Mouse (Mus musculus) bone marrow, adult 2 months (tissue): Measurements from ENCODE around the gene Bcl2. TPM values are rescaled to one million over a fixed set of nuclear protein-coding genes. Genes with fewer than 3 reads are reported as not detected.
"Not testable (repeated sequence)": the region's sequence is repeated elsewhere in the genome, so short reads cannot be mapped to it uniquely, and the experiment has no call there.

Experiments
- H3K27ac ChIP-seq: fragments of 200-500 bp; 2 replicates; pipeline ENCODE4 v1.5.1; 2012; ENCODE audit warnings: low read depth, mild to moderate bottlenecking, control low read depth, inconsistent platforms, low read length; ENCODE audit not compliant: control insufficient read depth, poor library complexity, insufficient read depth
- H3K4me1 ChIP-seq: fragments of 200-500 bp; 2 replicates; pipeline ENCODE4 v1.6.1; 2011; ENCODE audit warnings: low read length; ENCODE audit not compliant: control insufficient read depth, insufficient read depth
- H3K4me3 ChIP-seq: fragments of 200-500 bp; replicated peaks from 2 replicates; pipeline ENCODE3; 2011; ENCODE audit warnings: mild to moderate bottlenecking, low read depth, low read length, control low read depth; ENCODE audit not compliant: control insufficient read depth
- CTCF ChIP-seq: fragments of 200-500 bp; IDR thresholded peaks from 2 replicates; pipeline ENCODE4 v1.5.1; 2011; ENCODE audit warnings: low read length, control low read depth; ENCODE audit not compliant: control insufficient read depth, insufficient read depth
- POLR2A ChIP-seq: fragments of 200-500 bp; IDR thresholded peaks from 2 replicates; pipeline ENCODE4 v1.6.1; 2011; ENCODE audit warnings: low read depth, mild to moderate bottlenecking, control low read depth, low read length, borderline replicate concordance; ENCODE audit not compliant: control insufficient read depth
- WGBS: fragments of 180-500 bp; shearing (Covaris S2); methylation state at CpG from one replicate; pipeline ENCODE4 v1.1.7; 2018; 5-methylcytosine and 5-hydroxymethylcytosine counted together
- polyA plus RNA-seq: library from polyadenylated mRNA; stranded (reverse); fragments of >200 nt; gene quantifications from 2 replicates; pipeline ENCODE4 v1.2.4, GENCODE M21; 2011; ENCODE audit warnings: low replicate concordance; ENCODE audit not compliant: missing spikeins, insufficient read depth, insufficient read length

The Bcl2 gene
- polyA plus RNA-seq, 1 experiment = 14.4 TPM

DNA sequence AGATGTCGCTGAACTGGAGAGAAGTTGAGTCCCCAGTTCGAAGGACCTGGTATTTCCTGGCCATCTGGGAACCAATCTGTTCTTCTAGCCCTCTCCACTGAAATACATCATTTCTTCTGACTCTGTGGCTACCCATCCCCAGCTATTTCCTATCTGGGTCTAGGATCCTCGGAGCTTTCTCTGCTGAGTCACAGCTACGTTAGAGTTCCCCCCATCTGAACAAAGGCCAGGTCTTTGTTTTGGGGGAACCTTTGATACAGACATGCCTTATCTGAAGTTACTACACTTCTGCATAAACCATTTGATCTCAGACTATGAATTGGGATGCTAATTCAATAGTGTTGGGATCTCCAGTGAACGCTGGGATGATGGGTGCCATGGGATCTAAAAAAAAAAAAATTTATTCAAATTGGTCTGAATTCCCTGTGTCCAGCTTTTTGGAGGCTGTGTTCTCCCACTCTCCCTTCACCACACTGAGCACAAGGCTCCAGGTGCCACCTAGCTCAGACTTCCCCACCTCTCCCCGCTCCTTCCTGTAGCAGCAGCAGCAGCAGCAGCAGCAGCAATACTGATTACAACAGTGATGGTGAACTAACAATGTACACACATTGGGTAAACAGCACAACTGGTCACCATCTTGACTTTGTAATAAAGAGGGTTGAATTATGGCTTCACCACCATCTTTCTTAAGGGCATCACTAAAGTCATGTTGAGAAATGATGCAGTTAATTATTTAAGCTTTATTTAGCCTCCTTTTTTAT lies 34.7 kb upstream of the Bcl2 start:
- Histone ChIP-seq H3K4me3 (no peak overlapping the region), H3K27ac (no peak overlapping the region), H3K4me1 (no peaks in the 10 kb centered on the region; the same call in 1 of the 2 replicates)
- TF ChIP-seq CTCF (no peak), POLR2A (no peak)
- 60% methylated on average over 6 of the region's 6 CpGs for WGBS

DNA sequence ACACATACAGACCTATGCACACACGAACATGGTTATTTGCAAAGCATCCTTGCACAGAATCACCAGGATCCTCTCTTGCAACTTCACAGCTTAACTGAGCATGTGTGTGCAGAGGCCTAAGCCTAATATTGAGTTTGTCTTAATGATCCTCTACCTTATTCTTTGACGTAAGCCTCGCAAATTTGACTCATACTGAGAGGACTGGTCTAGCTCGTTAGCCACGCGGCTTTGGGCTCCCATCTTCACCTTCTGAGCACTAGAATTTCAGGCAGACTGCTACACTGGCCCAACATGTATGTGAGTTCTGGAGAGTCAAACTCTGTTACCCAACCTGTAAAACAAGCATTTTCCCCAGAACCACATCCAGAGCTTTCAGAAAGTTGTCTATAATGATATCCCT lies 28.9 kb upstream of the Bcl2 start:
- WGBS = 89% methylated on average over 6 of the region's 6 CpGs
- H3K4me3 ChIP-seq = no peak overlapping the region
- no peaks in the 10 kb centered on the region for H3K4me1 ChIP-seq
- TF ChIP-seq POLR2A = no peak
- TF ChIP-seq CTCF = no peak
- no peak overlapping the region for H3K27ac ChIP-seq

DNA sequence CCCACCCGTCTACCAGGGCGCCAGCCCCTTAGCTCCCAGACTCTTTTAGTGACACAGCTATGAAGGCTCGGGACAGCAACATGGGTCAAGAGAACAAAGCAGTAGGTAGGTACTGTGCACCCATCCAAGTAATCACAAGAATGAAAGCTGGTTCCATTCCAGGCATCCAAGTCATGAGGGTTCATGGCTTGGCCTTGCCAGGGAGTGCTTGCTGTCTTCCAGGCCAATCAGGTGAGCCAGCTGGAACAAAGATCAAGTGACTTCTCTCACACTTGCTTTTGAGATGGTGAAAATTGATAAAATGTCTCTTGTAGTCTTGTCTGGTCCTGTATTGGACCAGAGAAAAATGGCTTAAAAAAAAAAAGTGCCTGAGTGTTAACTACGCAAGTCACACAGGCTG lies 26.7 kb upstream of the Bcl2 start:
- Histone ChIP-seq H3K27ac (no peak overlapping the region), H3K4me3 (no peak overlapping the region), H3K4me1 (no peaks in the 10 kb centered on the region)
- TF ChIP-seq POLR2A (no peak), CTCF (no peak)
- 93% methylated on average over 4 of the region's 4 CpGs for whole genome bisulfite sequencing

DNA sequence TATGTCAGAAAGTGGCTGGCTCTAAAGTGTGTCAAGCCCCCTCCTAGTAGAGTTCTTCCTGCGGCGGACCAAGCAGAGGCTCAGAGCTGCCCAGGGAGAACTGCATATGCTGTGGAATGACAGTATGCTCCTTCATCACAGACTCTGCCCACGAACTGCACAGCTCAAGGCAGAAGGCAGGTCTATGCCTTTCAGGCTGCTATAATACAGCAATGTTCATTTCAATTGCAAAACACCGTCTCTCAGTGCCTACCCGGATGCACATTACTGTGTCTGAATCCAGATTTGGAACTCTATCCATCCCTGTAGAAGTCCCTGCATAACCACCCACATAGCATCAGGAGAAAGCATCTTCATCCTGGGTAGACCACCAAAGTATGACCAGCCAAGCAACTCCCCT lies 25.7 kb upstream of the Bcl2 start:
- WGBS = 90% methylated on average over 5 of the region's 5 CpGs
- Histone ChIP-seq H3K4me1 (no peaks in the 10 kb centered on the region), H3K27ac (no peak overlapping the region), H3K4me3 (no peak overlapping the region)
- TF ChIP-seq POLR2A = no peak
- TF ChIP-seq CTCF = no peak

DNA sequence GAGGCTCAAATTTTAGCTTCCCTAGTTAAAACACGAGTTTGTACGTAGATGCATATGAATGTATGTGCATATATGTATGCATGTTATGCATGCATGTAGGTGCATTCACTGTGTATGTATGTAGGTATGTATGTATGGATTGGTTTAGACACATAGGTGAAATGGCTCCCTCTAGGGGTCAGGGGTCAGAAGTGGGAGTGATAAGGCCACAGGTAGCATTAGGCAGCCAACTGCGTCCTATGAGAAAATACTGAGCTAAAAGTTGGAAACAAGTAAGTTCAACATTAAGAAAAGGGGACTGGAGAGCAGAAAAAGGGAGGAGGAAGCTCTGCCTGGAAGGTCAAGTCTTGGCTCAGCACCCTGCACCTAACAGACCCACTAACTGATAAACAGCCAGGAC lies 24.0 kb upstream of the Bcl2 start:
- H3K27ac ChIP-seq = no peak overlapping the region
- no peak overlapping the region for H3K4me3 ChIP-seq
- TF ChIP-seq CTCF = peak; percentile 54
- TF ChIP-seq POLR2A = no peak
- WGBS = 84% methylated on average over 3 of the region's 3 CpGs
- H3K4me1 ChIP-seq = no peaks in the 10 kb centered on the region

DNA sequence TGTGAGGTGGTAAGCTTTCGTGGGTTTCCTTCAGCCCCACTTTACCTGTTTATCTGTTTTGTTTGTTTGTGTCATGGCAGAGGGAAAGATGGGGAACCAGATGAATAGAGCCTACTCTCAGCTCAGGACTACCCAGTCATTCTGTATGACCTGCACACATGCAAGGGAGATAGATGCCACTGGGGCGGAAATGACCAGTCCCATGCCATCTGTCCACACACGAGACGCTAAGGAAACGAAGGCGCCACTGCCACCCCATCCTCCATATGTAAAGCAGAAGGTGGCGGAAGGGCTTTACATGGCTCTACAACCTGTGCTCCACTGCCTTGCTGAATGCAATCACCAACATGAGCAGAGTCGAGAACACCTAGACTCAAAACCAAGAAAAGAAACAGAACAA lies 22.1 kb upstream of the Bcl2 start:
- Histone ChIP-seq H3K27ac (no peak overlapping the region), H3K4me3 (no peak overlapping the region), H3K4me1 (no peaks in the 10 kb centered on the region)
- 90% methylated on average over 8 of the region's 8 CpGs for WGBS
- TF ChIP-seq POLR2A (no peak), CTCF (no peak)

DNA sequence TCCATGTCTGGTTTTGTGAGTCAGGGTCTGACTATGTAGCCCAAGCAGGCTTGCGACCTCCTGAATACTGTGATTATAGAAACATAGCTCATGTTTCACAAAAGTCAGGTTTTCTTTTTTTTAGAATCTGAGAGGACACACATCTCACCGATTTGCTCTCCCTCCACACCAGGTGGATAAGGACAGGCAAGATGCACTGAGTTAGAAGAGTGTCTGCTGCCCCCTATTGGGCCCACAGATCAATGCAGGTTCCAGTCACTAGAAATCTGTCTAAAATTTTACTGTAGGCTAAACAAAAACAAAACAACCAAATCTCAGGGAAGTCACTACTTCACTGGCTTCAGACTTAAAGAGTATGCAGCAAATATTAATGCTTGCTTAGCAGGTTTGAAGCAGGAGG lies 21.5 kb upstream of the Bcl2 start:
- 57% methylated on average over 2 of the region's 2 CpGs for WGBS
- no peak overlapping the region for H3K4me3 ChIP-seq
- H3K27ac ChIP-seq = no peak overlapping the region
- no peaks in the 10 kb centered on the region for H3K4me1 ChIP-seq
- TF ChIP-seq CTCF (peak; percentile 56), POLR2A (no peak)

DNA sequence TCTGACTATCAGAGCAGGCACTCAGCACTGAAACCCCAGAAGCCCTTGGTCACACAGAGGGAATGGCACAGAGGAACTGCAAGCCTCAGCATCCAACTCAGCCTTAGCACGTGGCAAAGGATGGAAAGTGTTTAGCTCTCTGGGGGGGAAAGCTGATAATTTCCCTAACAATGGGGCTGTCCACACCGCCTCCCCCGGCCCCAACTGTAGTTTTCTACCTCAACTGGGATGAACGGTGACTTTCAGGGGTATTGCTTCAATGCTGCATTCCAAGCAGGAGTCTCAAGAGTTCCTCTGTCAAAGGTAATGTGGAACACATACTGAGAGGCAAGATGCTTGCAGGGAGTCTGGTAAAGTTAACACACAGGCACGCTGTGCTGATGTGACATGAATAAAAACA lies 8.0 kb upstream of the Bcl2 start:
- TF ChIP-seq CTCF (no peak), POLR2A (no peak)
- Histone ChIP-seq H3K4me3 (no peak overlapping the region), H3K4me1 (no peaks in the 10 kb centered on the region), H3K27ac (no peak overlapping the region)
- 86% methylated on average over 5 of the region's 5 CpGs for WGBS

DNA sequence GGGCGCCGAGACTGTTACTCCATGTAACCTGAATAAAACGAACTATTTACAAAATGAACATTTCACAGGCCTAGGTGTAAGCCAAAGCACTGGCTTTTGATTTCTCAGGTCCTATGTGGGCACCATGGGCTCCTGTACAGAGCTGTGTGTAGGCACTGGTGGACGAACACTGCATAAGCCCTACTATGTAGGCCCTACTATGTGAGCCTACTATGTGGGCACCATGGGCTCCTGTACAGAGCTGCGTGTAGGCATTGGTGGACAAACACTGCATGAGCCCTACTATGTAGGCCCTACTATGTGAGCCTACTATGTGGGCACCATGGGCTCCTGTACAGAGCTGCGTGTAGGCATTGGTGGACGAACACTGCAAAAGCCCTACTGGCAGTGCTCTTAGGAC lies 3.7 kb upstream of the Bcl2 start:
- WGBS = 66% methylated on average over 7 of the region's 7 CpGs
- H3K4me1 ChIP-seq, H3K4me3 ChIP-seq, H3K27ac ChIP-seq: not testable (repeated sequence)
